Mouse (Mus musculus): ENCODE results near the gene Rbm7.
"Not testable (repeated sequence)": the region's sequence is repeated elsewhere in the genome, so short reads cannot be mapped to it uniquely, and the experiment has no call there.

Rbm7 gene

DNA sequence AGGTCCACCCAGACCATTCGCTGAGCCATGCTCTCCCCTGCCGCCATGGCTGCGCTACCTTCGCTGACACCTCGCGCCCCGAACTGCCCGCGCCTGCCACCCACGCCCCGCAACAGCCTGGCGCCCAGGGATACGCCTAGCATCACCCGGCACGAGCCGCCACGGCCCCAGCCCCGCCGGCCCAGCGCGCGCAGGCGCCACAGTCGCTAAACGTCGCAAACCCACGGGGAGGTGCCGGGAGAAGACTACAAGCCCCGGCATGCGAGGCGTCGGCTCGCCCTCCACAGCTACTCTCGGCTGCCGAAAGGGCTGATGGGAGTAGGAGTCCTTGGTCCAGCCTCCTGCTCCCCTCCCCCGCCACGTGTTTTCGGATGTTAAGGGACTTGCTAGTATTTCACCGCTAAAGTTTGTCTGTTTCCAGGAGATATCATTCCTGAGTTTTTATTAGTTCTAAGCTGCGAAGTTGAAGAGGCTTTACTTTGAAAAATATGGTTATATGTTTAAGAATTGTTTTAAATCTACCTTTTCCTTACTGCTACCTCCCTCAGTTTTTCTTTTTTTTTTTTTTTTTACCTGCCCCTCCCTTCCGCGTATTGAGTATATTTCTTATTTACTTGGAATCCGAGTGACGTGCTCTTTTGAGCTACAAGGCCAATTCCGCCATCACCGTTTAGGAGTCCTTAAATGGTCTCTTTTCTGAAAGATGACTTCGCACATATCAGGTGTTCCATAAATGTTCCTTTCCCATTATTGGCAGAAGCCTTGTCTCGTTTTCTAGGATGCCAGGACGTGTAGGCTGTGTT lies 14.5 kb downstream of the Rbm7 start, which contains the start of gene Rexo2:
TSS of gene Rexo2 (minus strand) at position 213 of the 803 bp plus-strand sequence.
- DNase-seq (ENCODE audit: low read depth, low spot score), result peak; percentile 96

DNA sequence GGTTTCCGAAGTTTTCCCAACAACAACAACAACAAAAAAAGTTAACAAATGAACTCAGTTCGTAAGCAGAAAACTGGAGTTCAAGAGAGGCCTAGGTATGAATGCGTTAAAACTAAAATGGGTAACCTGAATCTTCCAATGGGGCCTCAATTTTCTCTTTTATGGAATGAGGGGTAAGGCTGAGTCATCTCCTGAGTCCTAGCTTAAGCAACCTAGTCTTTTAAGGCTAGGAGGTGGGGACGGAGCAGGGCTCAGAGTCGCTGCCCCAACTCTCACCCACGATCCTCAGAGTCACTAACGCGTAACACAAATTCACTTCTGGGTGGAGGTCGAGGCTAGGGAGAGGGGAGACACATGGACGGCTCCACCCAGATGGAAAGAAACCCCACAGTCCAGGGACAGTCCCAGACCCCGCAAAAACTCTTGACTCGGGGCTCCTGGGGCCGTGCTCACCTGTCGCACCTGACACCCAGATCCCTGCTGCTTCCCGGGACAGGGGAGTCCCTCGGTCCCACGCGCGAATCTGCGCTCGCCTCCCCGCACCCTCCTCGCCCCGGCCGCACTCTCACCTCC lies 15.2 kb downstream of the Rbm7 start:
- DNase-seq (ENCODE audit: low read depth, low spot score), result peak; percentile 42

DNA sequence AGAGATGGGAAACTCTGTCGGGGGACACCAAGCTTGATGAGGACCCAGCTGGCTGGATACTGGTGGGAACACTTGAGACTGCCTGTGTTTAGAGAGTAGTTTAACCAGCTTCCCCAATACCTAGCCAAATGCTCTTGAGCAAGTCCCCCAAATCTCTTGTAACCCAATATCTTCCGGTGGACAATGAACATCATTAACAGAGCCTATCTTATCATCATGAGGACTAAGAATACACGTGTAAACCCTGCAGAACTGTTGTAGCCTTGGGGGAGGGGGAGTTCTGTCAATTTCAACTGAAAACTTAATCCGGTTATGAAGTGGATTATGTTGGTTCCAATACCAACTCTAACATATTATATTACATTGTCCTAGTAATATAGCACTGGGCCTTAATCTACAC lies 16.3 kb downstream of the Rbm7 start:
- DNase-seq (ENCODE audit: low read depth, low spot score), result no peak

- DNase-seq (ENCODE audit: low read depth, low spot score), result no peak
These were observed 18.6 kb downstream of the Rbm7 start for GRCm38 (mm10) chr9:48476236-48477165.

- no peak for DNase-seq (ENCODE audit: low read depth, low spot score)
These were observed 20.7 kb downstream of the Rbm7 start for GRCm38 (mm10) chr9:48474367-48474766.

- DNase-seq (ENCODE audit: low read depth, low spot score), result peak; percentile 54
These were observed 22.0 kb downstream of the Rbm7 start for GRCm38 (mm10) chr9:48473131-48473530.

- DNase-seq (ENCODE audit: low read depth, low spot score), result peak; percentile 66
These were observed 22.6 kb downstream of the Rbm7 start for GRCm38 (mm10) chr9:48472441-48473025.

DNA sequence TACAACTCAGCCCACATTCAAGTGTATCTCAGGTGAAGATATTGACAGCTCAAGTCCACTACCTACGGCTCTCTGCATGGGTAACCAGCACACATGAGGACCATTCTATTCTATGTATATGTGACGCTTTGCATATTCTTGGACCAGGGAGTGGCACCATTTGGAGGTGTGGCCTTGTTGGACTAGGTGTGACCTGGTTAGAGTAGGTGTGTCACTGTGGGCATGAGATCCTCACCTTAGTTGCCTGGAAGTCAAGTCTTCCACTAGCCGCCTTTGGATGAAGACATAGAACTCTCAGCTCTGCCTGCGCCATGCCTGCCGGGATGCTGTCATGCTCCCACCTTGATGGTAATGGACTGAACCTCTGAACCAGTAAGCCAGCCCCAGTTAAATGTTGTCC lies 27.6 kb downstream of the Rbm7 start:
- DNase-seq (ENCODE audit: low read depth, low spot score), result not testable (repeated sequence)

DNA sequence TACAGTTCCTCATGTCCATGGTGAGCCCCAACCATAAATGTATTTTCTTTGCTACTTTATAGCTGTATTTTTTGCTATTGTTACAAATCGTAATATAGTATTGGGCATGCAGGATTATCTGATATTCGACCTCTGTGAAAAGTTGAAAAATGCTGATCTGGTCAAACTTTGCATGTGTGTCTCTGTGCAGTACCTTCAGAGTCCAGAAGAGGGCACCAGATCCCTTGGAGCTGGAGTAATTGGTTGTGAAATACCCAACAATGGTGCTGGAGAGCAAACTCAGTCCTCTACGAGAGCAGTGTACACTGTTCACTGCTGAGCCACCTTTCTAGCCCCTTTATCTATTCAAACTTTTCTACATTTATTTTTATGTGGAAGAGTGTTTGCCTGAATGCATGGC lies 28.3 kb downstream of the Rbm7 start:
- peak; percentile 80 for DNase-seq (ENCODE audit: low read depth, low spot score)

DNA sequence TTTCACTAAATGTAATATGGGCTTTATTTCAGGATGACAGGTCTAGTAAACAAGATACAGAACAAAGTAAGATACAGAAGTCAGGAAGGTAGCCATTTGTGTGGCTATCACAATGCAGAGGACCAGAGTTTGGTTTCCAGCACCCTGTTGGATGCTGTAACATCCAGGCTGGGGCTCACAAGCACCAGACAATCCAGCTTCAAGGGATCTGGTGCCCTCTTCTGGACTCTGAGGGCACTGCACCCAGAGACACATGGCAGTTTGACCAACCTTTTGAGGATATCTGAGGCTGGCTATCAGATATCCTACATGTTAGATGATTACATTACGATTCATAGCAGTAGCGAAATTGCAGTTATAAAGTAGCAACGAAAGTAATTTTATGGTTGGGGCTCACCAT lies 29.4 kb downstream of the Rbm7 start:
- DNase-seq (ENCODE audit: low read depth, low spot score), result peak; percentile 66

DNA sequence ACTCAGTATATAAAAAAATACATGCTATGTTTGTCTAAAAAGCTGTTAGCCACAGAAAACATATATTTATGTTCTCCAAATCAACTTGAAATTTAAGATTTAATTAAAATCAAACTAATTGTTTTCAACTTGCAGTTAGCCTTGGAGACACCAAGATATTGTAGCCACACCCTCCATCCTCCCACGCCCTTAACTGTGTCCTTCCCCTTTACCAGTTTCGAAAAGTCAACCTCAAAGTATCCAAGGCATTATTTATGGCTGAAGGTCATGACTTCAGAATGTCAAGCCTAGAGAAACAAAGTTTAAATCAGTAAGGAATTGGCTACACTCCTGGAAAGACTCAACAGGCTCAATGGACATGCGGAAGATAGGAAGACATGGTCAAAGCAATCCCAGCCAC lies 33.6 kb downstream of the Rbm7 start:
- no peak for DNase-seq (ENCODE audit: low read depth, low spot score)

- no peak for DNase-seq (ENCODE audit: low read depth, low spot score)
These were observed 34.4 kb downstream of the Rbm7 start for GRCm38 (mm10) chr9:48460720-48461119.

GRCm38 (mm10) chr9:48459391-48459790 lies 35.7 kb downstream of the Rbm7 start:
- no peak for DNase-seq (ENCODE audit: low read depth, low spot score)

DNA sequence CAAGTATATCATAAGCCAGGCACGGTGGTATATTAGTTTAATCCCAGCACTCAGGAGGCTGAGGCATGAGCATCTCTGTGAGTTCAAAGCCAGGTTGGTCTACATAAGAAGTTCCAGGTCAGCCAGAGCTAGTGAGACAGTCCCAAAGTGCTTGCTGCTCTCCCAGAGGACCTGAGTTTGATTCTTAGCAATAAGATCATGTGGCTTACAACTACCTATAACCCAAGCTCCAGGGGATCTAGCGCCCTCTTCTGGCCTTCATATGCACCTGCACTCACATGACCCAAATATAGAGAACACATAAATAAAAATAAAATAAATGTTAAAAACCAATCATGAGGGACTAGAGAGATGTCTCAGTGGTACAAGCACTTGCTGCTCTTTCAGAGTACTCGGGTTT lies 36.2 kb downstream of the Rbm7 start:
- DNase-seq (ENCODE audit: low read depth, low spot score), result peak; percentile 54

DNA sequence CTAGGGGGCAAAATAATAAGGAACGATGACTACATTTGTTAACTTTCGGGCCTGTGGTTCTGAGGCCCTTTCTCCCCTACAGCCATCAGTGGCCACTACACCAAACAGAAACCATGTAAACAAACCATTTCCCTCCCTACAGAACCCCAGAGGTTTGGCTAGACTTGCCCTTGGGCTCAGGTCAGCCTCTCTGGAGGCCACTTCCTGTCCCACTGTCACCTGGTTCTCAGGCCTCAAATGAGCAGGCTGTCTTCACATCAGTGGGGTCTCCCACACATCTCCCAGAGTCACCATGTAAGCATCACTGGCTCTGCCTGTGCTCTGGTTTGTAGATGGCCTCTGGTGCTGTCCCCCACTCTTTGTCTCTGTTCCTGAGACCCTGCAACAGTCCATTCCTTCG lies 39.1 kb downstream of the Rbm7 start:
- DNase-seq (ENCODE audit: low read depth, low spot score), result no peak

DNA sequence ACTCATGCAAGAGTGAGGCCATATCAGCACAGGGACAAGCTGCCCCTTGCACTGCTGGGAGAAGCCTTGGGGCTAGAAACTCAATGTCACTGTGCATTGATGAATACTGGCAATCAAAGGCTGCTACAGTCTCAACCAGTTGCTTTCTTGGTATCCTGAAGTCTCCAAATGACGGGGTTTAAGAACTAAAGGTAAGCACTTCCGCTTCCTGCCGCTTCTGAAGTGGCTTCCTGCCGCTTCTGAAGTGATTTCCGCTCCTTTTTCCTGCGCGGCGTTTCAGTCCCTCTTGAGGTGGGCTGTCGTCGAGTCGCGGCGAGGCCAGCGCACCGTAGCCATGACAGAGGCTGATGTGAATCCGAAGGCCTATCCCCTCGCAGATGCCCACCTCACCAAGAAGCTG lies 45.0 kb downstream of the Rbm7 start:
- DNase-seq (ENCODE audit: low read depth, low spot score), result no peak

- peak; percentile 53 for DNase-seq (ENCODE audit: low read depth, low spot score)
These were observed 47.3 kb downstream of the Rbm7 start for GRCm38 (mm10) chr9:48447783-48448209.

- no peak for DNase-seq (ENCODE audit: low read depth, low spot score)
These were observed 50.3 kb downstream of the Rbm7 start for GRCm38 (mm10) chr9:48444821-48445220.

GRCm38 (mm10) chr9:48443873-48444272 lies 51.2 kb downstream of the Rbm7 start:
- no peak for DNase-seq (ENCODE audit: low read depth, low spot score)

All from R1 (cell line).